ENCODE assay signal across 7 mouse cellular contexts in genomic region chr8:79680965-79681364, GRCm38 (mm10). TPM values are rescaled to one million over a fixed set of nuclear protein-coding genes. Genes with fewer than 3 reads are reported as not detected.
DNase-seq lines count a peak whose midpoint lies in the region; ATAC-seq lines count a peak whose summit lies in the region.

No protein-coding gene starts in this region.

- 0 out of 2 replicates have a peak, but pooled peaks cover 4% of the 10 kb centered on the region for H3K4me1 ChIP-seq in lung, embryonic 16.5 days (replicated peaks; ENCODE audit: control insufficient read depth, insufficient read depth, low read length)
- peaks cover 4% of the 10 kb centered on the region; the same call in 1 of the 2 replicates for H3K4me1 ChIP-seq in forebrain, embryonic 16.5 days (replicated peaks; ENCODE audit: control insufficient read depth, insufficient read depth, low read length)
- peaks cover 26% of the 10 kb centered on the region for H3K4me1 ChIP-seq in liver, embryonic 12.5 days
- peaks cover 2% of the 10 kb centered on the region; the same call in 1 of the 2 replicates for H3K4me1 ChIP-seq in stomach, embryonic 16.5 days (ENCODE audit: control insufficient read depth, insufficient read depth, low read length)

- no peaks in the 10 kb centered on the region for H3K9me3 ChIP-seq in lung, embryonic 16.5 days (ENCODE audit: control insufficient read depth, low read length)
- no peaks in the 10 kb centered on the region for H3K9me3 ChIP-seq in forebrain, embryonic 16.5 days (ENCODE audit: control insufficient read depth, low read length)
- no peaks in the 10 kb centered on the region for H3K9me3 ChIP-seq in liver, embryonic 12.5 days (replicated peaks)
- H3K9me3 ChIP-seq in stomach, embryonic 16.5 days (replicated peaks; ENCODE audit: control insufficient read depth, low read length): no peaks in the 10 kb centered on the region

- ATAC-seq in lung, embryonic 16.5 days (ENCODE audit: low read depth): peak; percentile 31; the same call in 1 of the 2 replicates
- peak; percentile 41; the same call in 1 of the 2 replicates for ATAC-seq in forebrain, embryonic 16.5 days
- ATAC-seq in liver, embryonic 12.5 days: peak; percentile 56
- ATAC-seq in stomach, embryonic 16.5 days (ENCODE audit: insufficient read depth, low FRiP score): 0 out of 2 replicates have a peak, but pooled peaks have one; percentile 13

- 33% methylated on average over 2 of the region's 2 CpGs for WGBS in lung, embryonic 16.5 days
- WGBS in forebrain, embryonic 16.5 days: 49% methylated on average over 2 of the region's 2 CpGs
- WGBS in liver, embryonic 12.5 days (ENCODE audit: insufficient replicate concordance): 28% methylated on average over 2 of the region's 2 CpGs
- 36% methylated on average over 2 of the region's 2 CpGs for WGBS in stomach, embryonic 16.5 days

- H3K27me3 ChIP-seq in lung, embryonic 16.5 days (ENCODE audit: control insufficient read depth, insufficient read depth, low read depth, low read length): no peaks in the 10 kb centered on the region
- no peaks in the 10 kb centered on the region for H3K27me3 ChIP-seq in forebrain, embryonic 16.5 days (replicated peaks; ENCODE audit: control insufficient read depth, insufficient read depth, low read length)
- H3K27me3 ChIP-seq in liver, embryonic 12.5 days (replicated peaks): no peaks in the 10 kb centered on the region
- no peaks in the 10 kb centered on the region for H3K27me3 ChIP-seq in stomach, embryonic 16.5 days (ENCODE audit: control insufficient read depth, insufficient read depth, low read length)

- no peak overlapping the region for H3K27ac ChIP-seq in lung, embryonic 16.5 days (ENCODE audit: low read length)
- no peak overlapping the region for H3K27ac ChIP-seq in forebrain, embryonic 16.5 days (ENCODE audit: low read length)
- peak overlapping the region; percentile 5; the same call in 1 of the 2 replicates for H3K27ac ChIP-seq in liver, embryonic 12.5 days
- no peak overlapping the region for H3K27ac ChIP-seq in stomach, embryonic 16.5 days (ENCODE audit: low read length)

- no peak for DNase-seq in lung, adult 18-20 months
- no peak for DNase-seq in kidney, postnatal 36 days
- DNase-seq in spleen, postnatal 14 days (ENCODE audit: low spot score in 2 of 2): no peak

- peak overlapping the region; percentile 59 for H3K4me2 ChIP-seq in lung, embryonic 16.5 days (ENCODE audit: low read depth, low read length)
- peak overlapping the region; percentile 45 for H3K4me2 ChIP-seq in forebrain, embryonic 16.5 days (ENCODE audit: low read length)
- peak overlapping the region; percentile 86 for H3K4me2 ChIP-seq in liver, embryonic 12.5 days
- H3K4me2 ChIP-seq in stomach, embryonic 16.5 days (ENCODE audit: low read depth, low read length): peak overlapping the region; percentile 66

- H3K36me3 ChIP-seq in lung, embryonic 16.5 days (ENCODE audit: control insufficient read depth, insufficient read depth, low read length): peaks cover 13% of the 10 kb centered on the region; the same call in 1 of the 2 replicates
- H3K36me3 ChIP-seq in forebrain, embryonic 16.5 days (ENCODE audit: control insufficient read depth, insufficient read depth): peaks cover 12% of the 10 kb centered on the region
- peaks cover 62% of the 10 kb centered on the region for H3K36me3 ChIP-seq in liver, embryonic 12.5 days
- peaks cover 6% of the 10 kb centered on the region for H3K36me3 ChIP-seq in stomach, embryonic 16.5 days (ENCODE audit: control insufficient read depth, insufficient read depth, low read length)

- H3K9ac ChIP-seq in lung, embryonic 16.5 days (ENCODE audit: low read length): peak overlapping the region; percentile 53
- H3K9ac ChIP-seq in forebrain, embryonic 16.5 days (replicated peaks; ENCODE audit: low read depth, low read length): 0 out of 2 replicates have a peak overlapping the region, but pooled peaks have one; percentile 32
- H3K9ac ChIP-seq in liver, embryonic 12.5 days: peak overlapping the region; percentile 57
- peak overlapping the region; percentile 69 for H3K9ac ChIP-seq in stomach, embryonic 16.5 days (ENCODE audit: low read length)

- H3K4me3 ChIP-seq in lung, embryonic 16.5 days (ENCODE audit: low read length): peak overlapping the region; percentile 51
- H3K4me3 ChIP-seq in forebrain, embryonic 16.5 days (replicated peaks; ENCODE audit: low read length): peak overlapping the region; percentile 24
- H3K4me3 ChIP-seq in liver, embryonic 12.5 days: peak overlapping the region; percentile 65
- peak overlapping the region; percentile 53 for H3K4me3 ChIP-seq in stomach, embryonic 16.5 days (replicated peaks; ENCODE audit: low read length)

RNA-seq across cellular contexts. Expression of gene Abce1, which starts 30.6 kb away (rescaled TPM):
- polyA plus RNA-seq in lung, embryonic 16.5 days (2015; fragmentation: Nextera tagmentation; extraction: Ambion mirVana): 88.0 and 94.9 TPM in 2 replicates
- 92.5 and 105 TPM in 2 replicates for polyA plus RNA-seq in forebrain, embryonic 16.5 days (2015; fragmentation: Nextera tagmentation; extraction: Ambion mirVana)
- 119 and 124 TPM in 2 replicates for polyA plus RNA-seq in liver, embryonic 12.5 days (2016; fragmentation: Nextera tagmentation; extraction: Ambion mirVana)
- polyA plus RNA-seq in stomach, embryonic 16.5 days (2015; fragmentation: Nextera tagmentation; extraction: Ambion mirVana): 99.7 and 105 TPM in 2 replicates

RNA-seq across cellular contexts. Expression of gene Anapc10, which starts 30.7 kb away (rescaled TPM):
- 40.1 and 40.2 TPM in 2 replicates for polyA plus RNA-seq in lung, embryonic 16.5 days (2015; fragmentation: Nextera tagmentation; extraction: Ambion mirVana)
- 40.6 and 48.4 TPM in 2 replicates for polyA plus RNA-seq in forebrain, embryonic 16.5 days (2015; fragmentation: Nextera tagmentation; extraction: Ambion mirVana)
- polyA plus RNA-seq in liver, embryonic 12.5 days (2016; fragmentation: Nextera tagmentation; extraction: Ambion mirVana): 22.1 and 22.8 TPM in 2 replicates
- polyA plus RNA-seq in stomach, embryonic 16.5 days (2015; fragmentation: Nextera tagmentation; extraction: Ambion mirVana): 30.7 and 32.1 TPM in 2 replicates

RNA-seq across cellular contexts. Expression of gene Otud4, which starts 41.5 kb away (rescaled TPM):
- polyA plus RNA-seq in lung, embryonic 16.5 days (2015; fragmentation: Nextera tagmentation; extraction: Ambion mirVana): 13.4 and 14.3 TPM in 2 replicates
- 14.1 and 15.9 TPM in 2 replicates for polyA plus RNA-seq in forebrain, embryonic 16.5 days (2015; fragmentation: Nextera tagmentation; extraction: Ambion mirVana)
- polyA plus RNA-seq in liver, embryonic 12.5 days (2016; fragmentation: Nextera tagmentation; extraction: Ambion mirVana): 17.2 and 17.7 TPM in 2 replicates
- 11.5 and 12.3 TPM in 2 replicates for polyA plus RNA-seq in stomach, embryonic 16.5 days (2015; fragmentation: Nextera tagmentation; extraction: Ambion mirVana)
